Mouse (Mus musculus) embryonic fibroblast, embryonic 13.5 days (primary cell): Measurements from ENCODE around the gene Hspa8.
A peak's percentile ranks its signal among the peaks of the same experiment; 100 is the strongest.

Experiments
- CTCF ChIP-seq: IDR thresholded peaks from 2 replicates; pipeline ENCODE4 v1.5.1; 2011; ENCODE audit warnings: mild to moderate bottlenecking, control low read depth, low read length, moderate library complexity, borderline replicate concordance; ENCODE audit not compliant: insufficient read depth
- POLR2A ChIP-seq: IDR thresholded peaks from 2 replicates; pipeline ENCODE4 v1.6.1; 2011; ENCODE audit warnings: low read depth, mild to moderate bottlenecking, control low read depth, low read length, moderate library complexity

- TF ChIP-seq CTCF (no peak), POLR2A (peak; percentile 66)
Measured at GRCm38 (mm10) chr9:40799837-40800501, 815 bp upstream of the Hspa8 start.
